Mouse (Mus musculus) liver, postnatal 0 days (tissue): ENCODE data around the gene Slitrk4.

Source experiments
- CTCF ChIP-seq: sonication (generic); IDR thresholded peaks from 2 replicates; pipeline ENCODE4 v1.5.1; 2016; ENCODE audit warnings: antibody characterized with exemption, low read depth
- EP300 ChIP-seq: IDR thresholded peaks from 2 replicates; pipeline ENCODE4 v1.6.1; 2016; ENCODE audit warnings: antibody characterized with exemption, low read depth, mild to moderate bottlenecking

DNA sequence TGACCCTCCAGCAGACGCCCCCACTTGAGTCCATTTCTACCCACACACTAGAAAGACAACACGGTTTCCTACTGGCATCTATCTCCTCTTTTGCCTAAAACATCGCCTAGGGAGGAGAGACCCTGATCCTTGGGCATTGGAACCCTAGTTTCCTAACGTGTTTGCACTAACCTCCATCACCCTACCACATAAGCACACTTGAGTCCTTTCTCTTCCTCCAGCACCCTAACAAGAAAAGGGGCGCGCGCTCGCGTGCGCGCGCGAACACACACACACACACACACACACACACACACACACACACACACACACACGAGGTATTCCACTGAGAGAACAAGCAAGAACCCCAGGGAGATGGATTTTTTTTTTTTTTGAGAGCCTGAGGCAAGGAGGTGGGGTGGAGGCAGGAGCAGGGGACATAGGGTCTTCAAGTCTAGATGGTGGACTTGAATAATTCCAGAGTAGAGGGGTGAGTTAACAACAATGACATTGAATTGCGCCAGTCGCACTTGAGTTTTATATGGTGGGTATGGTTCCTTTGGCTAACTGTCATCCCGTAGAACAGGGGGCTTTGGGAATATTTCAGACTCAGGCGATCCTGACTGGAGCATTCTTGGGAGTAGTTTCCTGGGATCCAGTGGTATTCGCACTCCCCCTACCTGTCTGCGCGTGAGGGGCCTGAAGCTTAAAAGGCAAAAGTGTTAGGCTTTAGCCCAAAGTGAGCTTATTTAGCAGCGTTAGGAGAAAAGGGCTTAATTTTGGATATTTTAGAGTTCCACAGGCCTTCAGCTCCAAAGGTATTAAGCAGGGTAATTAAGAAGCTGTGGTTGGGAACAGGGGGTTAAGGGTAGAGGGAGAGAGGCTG is 562 bp upstream of the Slitrk4 start:
- TF ChIP-seq CTCF (no peak), EP300 (no peak)
